ENCODE assay signal across 22 mouse cellular contexts in the genomic region with DNA sequence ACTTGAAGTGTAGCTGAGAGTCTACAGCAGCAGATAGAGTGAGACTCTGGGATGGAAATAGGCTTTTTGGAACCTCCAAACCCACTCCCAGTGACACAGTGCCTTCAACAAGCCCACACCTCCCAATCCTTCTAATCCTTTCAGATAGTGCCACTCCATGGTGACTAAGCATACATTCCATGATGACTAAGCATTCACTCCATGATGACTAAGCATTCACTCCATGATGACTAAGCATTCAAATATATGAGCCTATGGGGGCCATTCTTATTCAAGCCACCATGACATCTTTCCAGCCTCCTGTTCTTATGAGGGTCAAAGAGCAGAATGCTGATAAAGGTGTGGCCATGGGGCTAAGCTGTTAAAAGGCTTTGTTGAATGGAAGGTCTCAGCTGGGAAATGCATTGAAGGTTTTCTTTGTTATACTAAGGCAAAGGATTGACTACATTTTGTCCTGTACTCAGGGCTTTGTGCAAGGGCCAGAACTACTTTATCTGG.
DNase-seq lines count a peak whose midpoint lies in the region; TF ChIP-seq lines count a peak whose summit lies in the region.
"Had no signal": no experiment of that assay in that cellular context is flagged by ENCODE, and none has a peak within 500 bp of the region (broad histone marks: within the 10 kb centered on the region; RNA-seq: fewer than 3 reads in every experiment).

No protein-coding gene starts in this region.

- DNase-seq in 416B (ENCODE audit: low read depth): peak; percentile 3
- no peak for DNase-seq in ES-E14 (ENCODE audit: low read depth, low spot score)
- peak; percentile 67 for DNase-seq in R1 (ENCODE audit: low read depth, low spot score)
- DNase-seq in layer of hippocampus, postnatal 25 days (ENCODE audit: extremely low spot score in 1 of 2, low spot score in 1 of 2): no peak
- no peak for DNase-seq in kidney, postnatal 10 days
- no peak for DNase-seq in layer of hippocampus, adult 8-10 months (ENCODE audit: low spot score in 2 of 2)
- no peak for DNase-seq in cerebellum, adult 2 months
- DNase-seq: adrenal gland, adult 8-10 months; adrenal gland, postnatal 14 days; adrenal gland, postnatal 36 days; cerebellum, adult 11-12 months; cerebellum, adult 8-10 months; cerebellum, adult 9-11 months; cerebellum, postnatal 14 days; cerebellum, postnatal 36 days; embryo, embryonic 11 days had no signal

- H3K27me3 ChIP-seq in cerebellum, adult 2 months (ENCODE audit: control insufficient read depth, insufficient read depth, low read length): no peaks in the 10 kb centered on the region
- H3K27me3 ChIP-seq: embryonic facial prominence, embryonic 13.5 days; embryonic facial prominence, embryonic 15.5 days; forebrain, embryonic 12.5 days; Patski had no signal

- no peak for TF ChIP-seq POLR2A in cerebellum, adult 2 months (IDR thresholded peaks at IDR 0.05; ENCODE audit: borderline replicate concordance, insufficient read depth, low read length)

- no peaks in the 10 kb centered on the region for H3K36me3 ChIP-seq in ES-E14 (ENCODE audit: control insufficient read depth, insufficient read depth, low read length, poor library complexity, severe bottlenecking)
- H3K36me3 ChIP-seq: embryonic facial prominence, embryonic 13.5 days; embryonic facial prominence, embryonic 15.5 days; forebrain, embryonic 10.5 days; forebrain, embryonic 12.5 days had no signal

- no peak overlapping the region for H3K4me3 ChIP-seq in ES-E14 (ENCODE audit: insufficient read depth in 1 of 2, low read depth in 1 of 2, low read length in 2 of 2, poor library complexity in 1 of 2, severe bottlenecking in 1 of 2)
- H3K4me3 ChIP-seq in cerebellum, adult 2 months (replicated peaks; ENCODE audit: insufficient read depth, low read depth, low read length): no peak overlapping the region
- H3K4me3 ChIP-seq: embryonic facial prominence, embryonic 13.5 days; embryonic facial prominence, embryonic 15.5 days; erythroblast, embryonic 14.5 days; forebrain, embryonic 10.5 days; forebrain, embryonic 12.5 days had no signal

- in situ Hi-C loops in ES-E14 (cut with MboI; ENCODE audit: low sequenced_read_pairs in 2 of 2, unreplicated experiment in 2 of 2): no loop called here

- no peak for TF ChIP-seq CTCF in cerebellum, adult 2 months (IDR thresholded peaks at IDR 0.05; ENCODE audit: borderline replicate concordance, insufficient read depth, low read depth, low read length)

- no peaks in the 10 kb centered on the region for H3K4me1 ChIP-seq in ES-E14 (ENCODE audit: control insufficient read depth in 2 of 2, insufficient read depth in 2 of 2, low read length in 2 of 2, poor library complexity in 1 of 2)
- H3K4me1 ChIP-seq in cerebellum, adult 2 months (ENCODE audit: control insufficient read depth, insufficient read depth, low read length): no peaks in the 10 kb centered on the region
- H3K4me1 ChIP-seq: embryonic facial prominence, embryonic 13.5 days; embryonic facial prominence, embryonic 15.5 days had no signal

- no peaks in the 10 kb centered on the region for H3K9me3 ChIP-seq in ES-E14 (ENCODE audit: control insufficient read depth, insufficient read depth, low read depth, low read length)
- H3K9me3 ChIP-seq: embryonic facial prominence, embryonic 13.5 days; embryonic facial prominence, embryonic 15.5 days; forebrain, embryonic 12.5 days had no signal

- no peak overlapping the region for H3K9ac ChIP-seq in ES-E14 (ENCODE audit: insufficient read depth, low read depth, low read length, poor library complexity, severe bottlenecking)
- H3K9ac ChIP-seq: embryonic facial prominence, embryonic 13.5 days; embryonic facial prominence, embryonic 15.5 days; forebrain, embryonic 12.5 days had no signal

- no peak overlapping the region for H3K27ac ChIP-seq in ES-E14 (ENCODE audit: insufficient read depth, low read depth, low read length, poor library complexity, severe bottlenecking)
- H3K27ac ChIP-seq in cerebellum, adult 2 months (ENCODE audit: insufficient read depth, low read length): no peak overlapping the region
- H3K27ac ChIP-seq: embryonic facial prominence, embryonic 13.5 days; embryonic facial prominence, embryonic 15.5 days; forebrain, embryonic 10.5 days; forebrain, embryonic 12.5 days had no signal

TF ChIP-seq in ES-E14, 5 proteins besides CTCF, POLR2A, EP300 and RAD21:
- TF ChIP-seq MAFK (IDR thresholded peaks at IDR 0.05; ENCODE audit: insufficient read depth, low read depth, low read length) (peak; percentile 95), CHD2 (IDR thresholded peaks at IDR 0.05; ENCODE audit: low read depth, low read length) (no peak)

Comparison
In these comparisons a context has a peak if more than half of its experiments do, and no peak if none do; other contexts are left out.
1. DNase-seq: peak in 416B (single experiment) and R1 (single experiment); none in ES-E14 (single experiment), layer of hippocampus, postnatal 25 days (0 of 2), kidney, postnatal 10 days (single experiment), layer of hippocampus, adult 8-10 months (0 of 2) and cerebellum, adult 2 months (0 of 2).